Mouse (Mus musculus): ENCODE results near the gene Fjx1.

DNA sequence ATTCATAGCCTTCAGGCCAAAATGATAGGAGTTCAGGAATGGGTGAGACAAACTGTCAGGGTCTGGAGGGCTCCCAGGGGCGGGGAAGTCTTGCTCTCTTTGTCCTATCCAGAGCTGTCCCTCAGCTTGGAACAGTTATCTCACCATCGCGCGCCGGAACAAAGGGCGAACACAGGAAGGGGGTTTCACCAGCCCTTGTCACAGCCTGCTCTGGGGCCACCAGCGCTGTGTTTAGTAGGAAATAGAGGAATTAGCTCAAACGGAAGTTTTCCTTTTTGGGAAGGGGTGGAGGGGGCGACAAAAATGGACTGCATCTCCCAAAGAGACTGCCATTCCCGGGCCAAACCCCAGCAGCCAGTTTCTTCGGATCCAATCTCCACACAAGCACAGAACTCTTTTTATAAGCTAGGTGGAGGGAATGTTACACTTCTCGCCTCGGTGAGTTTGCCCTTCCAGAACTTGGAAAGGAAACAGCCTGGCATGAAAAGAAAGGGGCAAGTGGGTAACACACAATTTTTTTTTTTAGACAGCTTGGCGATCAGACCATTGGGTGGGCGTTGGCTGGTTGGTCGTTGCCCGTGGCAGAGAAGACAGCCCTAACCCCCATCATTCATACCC is 2.6 kb downstream of the Fjx1 start:
- no peak for TF ChIP-seq POLR2A (IDR thresholded peaks at IDR 0.05; ENCODE audit: low read depth, low read length)
- TF ChIP-seq CTCF (IDR thresholded peaks at IDR 0.05; ENCODE audit: extremely low read depth, insufficient read length, insufficient replicate concordance, low read depth, low read length) = no peak
